Mouse (Mus musculus) testis, adult 2 months (tissue): ENCODE measurements around the gene Nipal4. TPM values are rescaled to one million over a fixed set of nuclear protein-coding genes. Genes with fewer than 3 reads are reported as not detected.
A peak's percentile ranks its signal among the peaks of the same experiment; 100 is the strongest.

ENCODE experiments used
- H3K27ac ChIP-seq: fragments of 200-500 bp; 2 replicates; pipeline ENCODE4 v1.5.1; 2012; ENCODE audit warnings: low read depth, low read length; ENCODE audit not compliant: control insufficient read depth, insufficient read depth
- H3K27me3 ChIP-seq: fragments of 200-500 bp; 2 replicates; pipeline ENCODE4 v1.6.1; 2012; ENCODE audit warnings: mild to moderate bottlenecking, low read length, moderate library complexity; ENCODE audit not compliant: control insufficient read depth, insufficient read depth
- H3K36me3 ChIP-seq: fragments of 200-500 bp; 2 replicates; pipeline ENCODE4 v1.6.1; 2012; ENCODE audit warnings: mild to moderate bottlenecking, low read length; ENCODE audit not compliant: control insufficient read depth, insufficient read depth
- H3K4me1 ChIP-seq: fragments of 200-500 bp; 2 replicates; pipeline ENCODE4 v1.6.1; 2012; ENCODE audit warnings: low read length; ENCODE audit not compliant: control insufficient read depth, insufficient read depth
- H3K4me3 ChIP-seq: fragments of 200-500 bp; 2 replicates; pipeline ENCODE4 v1.5.1; 2012; ENCODE audit warnings: low read depth, mild to moderate bottlenecking, low read length, moderate library complexity, mixed read lengths; ENCODE audit not compliant: control insufficient read depth
- CTCF ChIP-seq: fragments of 200-500 bp; IDR thresholded peaks from 2 replicates; pipeline ENCODE4 v1.5.1; 2012; ENCODE audit warnings: low read depth, mild to moderate bottlenecking, inconsistent platforms, low read length, moderate library complexity; ENCODE audit not compliant: control insufficient read depth, insufficient read depth, insufficient replicate concordance
- POLR2A ChIP-seq: fragments of 200-500 bp; IDR thresholded peaks from 2 replicates; pipeline ENCODE4 v1.6.1; 2012; ENCODE audit warnings: low read depth, mild to moderate bottlenecking, inconsistent platforms, low read length, moderate library complexity; ENCODE audit not compliant: control insufficient read depth
- polyA plus RNA-seq: library from polyadenylated mRNA; depleted of rRNA; stranded (reverse); fragments of >200 nt; gene quantifications from 2 replicates; pipeline ENCODE4 v1.2.3, GENCODE M21; 2012; rRNA removed

Gene Nipal4
- 0.07 and 0.25 TPM in 2 replicates for polyA plus RNA-seq

DNA sequence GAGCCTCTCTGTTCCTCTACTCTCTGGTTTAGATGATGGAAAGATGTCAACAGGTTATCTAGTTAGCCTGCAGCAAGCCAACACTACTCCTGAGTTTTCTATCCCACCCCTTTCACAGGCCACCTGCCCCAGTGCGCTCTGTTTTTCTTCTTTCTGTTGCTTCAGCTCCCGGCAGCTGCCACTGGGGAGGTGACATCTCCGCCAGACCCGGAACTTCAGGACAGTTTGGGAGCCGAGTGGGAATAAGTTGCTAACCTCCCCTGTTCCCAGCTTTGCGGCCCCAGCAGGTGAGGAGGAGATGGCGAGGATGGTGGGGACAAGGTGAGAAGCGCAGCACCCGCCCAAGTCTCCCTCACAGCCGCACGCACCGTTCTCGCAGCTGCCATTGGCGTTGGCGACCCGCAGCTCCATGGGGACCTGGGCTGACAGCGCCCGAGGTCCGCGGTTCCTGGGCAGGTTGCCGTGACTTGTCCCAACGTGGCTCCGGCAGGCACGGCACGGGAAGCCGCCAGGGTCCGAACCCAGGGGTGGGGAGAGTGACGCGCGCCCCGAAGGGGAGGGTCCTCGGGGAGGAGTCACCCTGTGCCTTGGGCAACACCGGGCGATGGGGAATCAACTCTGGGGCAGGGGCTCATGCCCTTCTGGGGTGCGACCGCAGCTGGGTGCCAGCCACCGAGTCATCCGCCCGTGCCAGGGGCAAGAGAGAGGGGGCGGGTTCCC lies at the start of gene Nipal4:
TSS of gene Nipal4 (minus strand) at position 643 of the 720 bp plus-strand sequence.
- peak within 1 kb of the TSS; percentile 15 for H3K4me3 ChIP-seq
- TF ChIP-seq POLR2A (no peak), CTCF (no peak)
- no peak within 1 kb of the TSS for H3K27ac ChIP-seq
- H3K4me1 ChIP-seq: no peaks in the 10 kb centered on the region
- H3K36me3 ChIP-seq: no peaks in the 10 kb centered on the region
- no peaks in the 10 kb centered on the region for H3K27me3 ChIP-seq

DNA sequence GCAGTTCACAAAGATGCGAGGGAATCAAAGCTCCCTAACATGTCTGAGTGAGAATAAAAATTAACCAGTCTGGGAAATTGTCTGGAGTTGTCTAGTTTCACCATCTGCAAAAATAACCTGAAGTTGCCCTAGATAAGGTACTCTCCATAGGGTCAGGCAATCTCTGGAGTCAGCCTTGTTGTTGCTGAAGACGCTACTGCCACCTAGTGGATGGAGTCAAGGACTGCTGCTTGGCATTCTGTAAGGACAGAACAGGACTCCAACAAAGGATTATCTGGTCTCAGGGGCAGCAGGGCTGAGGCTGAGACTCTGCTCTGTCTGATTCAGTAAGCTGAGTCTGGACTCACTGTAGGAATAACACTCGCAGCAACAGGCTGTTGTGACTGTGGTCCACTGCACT lies 49.0 kb upstream of the Nipal4 start:
- no peak overlapping the region for H3K4me3 ChIP-seq
- no peaks in the 10 kb centered on the region for H3K36me3 ChIP-seq
- no peaks in the 10 kb centered on the region; the same call in 1 of the 2 replicates for H3K4me1 ChIP-seq
- TF ChIP-seq CTCF: peak; percentile 83; the same call in 1 of the 2 replicates
- TF ChIP-seq POLR2A: no peak
- H3K27me3 ChIP-seq: no peaks in the 10 kb centered on the region
- H3K27ac ChIP-seq: no peak overlapping the region

DNA sequence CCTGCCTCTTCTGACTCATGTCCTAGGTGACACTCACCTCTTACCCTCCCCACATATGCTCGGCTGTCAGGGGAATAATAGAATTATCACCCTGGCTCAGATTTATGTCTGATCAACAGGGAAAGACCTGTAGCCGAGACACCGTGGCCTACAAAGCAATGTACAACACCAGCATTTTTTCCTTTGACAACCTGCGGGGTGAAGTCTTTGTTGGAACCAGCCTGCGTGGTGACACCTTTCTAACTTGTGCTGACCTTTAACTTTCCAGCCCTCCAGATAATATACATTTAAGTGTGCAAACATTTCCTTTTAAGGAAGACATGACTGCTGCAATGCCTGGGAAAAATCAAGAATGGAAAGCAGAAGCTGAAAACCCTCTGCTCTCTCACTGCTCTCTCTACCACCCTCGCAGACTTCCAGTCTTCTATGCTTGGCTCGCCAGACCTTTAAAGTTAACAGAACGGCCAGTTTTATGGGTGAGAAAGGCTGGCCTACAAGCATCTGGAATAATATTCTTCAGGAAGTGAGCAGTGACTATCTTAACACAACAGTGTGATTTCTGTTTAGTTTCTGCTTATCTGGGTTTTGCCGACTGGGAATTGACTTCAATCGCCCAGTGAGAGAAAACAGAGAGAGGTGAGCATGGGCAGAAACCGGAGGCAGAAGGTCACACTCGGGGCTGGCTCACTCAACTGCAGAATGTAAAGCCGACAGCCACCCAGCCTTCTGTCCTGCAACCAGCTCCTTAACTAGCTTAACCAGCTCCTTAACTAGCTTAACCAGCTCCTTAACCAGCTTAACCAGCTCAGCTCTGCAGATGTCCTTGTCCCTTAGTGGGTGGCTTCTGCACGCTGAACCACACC lies 48.3 kb upstream of the Nipal4 start:
- Histone ChIP-seq H3K27me3 (no peaks in the 10 kb centered on the region), H3K4me3 (no peak overlapping the region), H3K4me1 (no peaks in the 10 kb centered on the region; the same call in 1 of the 2 replicates), H3K27ac (no peak overlapping the region), H3K36me3 (no peaks in the 10 kb centered on the region)
- no peak for TF ChIP-seq CTCF
- no peak for TF ChIP-seq POLR2A

GRCm38 (mm10) chr11:46213844-46214243 lies 47.5 kb upstream of the Nipal4 start:
- H3K36me3 ChIP-seq: no peaks in the 10 kb centered on the region
- no peaks in the 10 kb centered on the region; the same call in 1 of the 2 replicates for H3K4me1 ChIP-seq
- TF ChIP-seq POLR2A (no peak), CTCF (no peak)
- H3K4me3 ChIP-seq: no peak overlapping the region
- no peaks in the 10 kb centered on the region for H3K27me3 ChIP-seq
- H3K27ac ChIP-seq: no peak overlapping the region

GRCm38 (mm10) chr11:46211858-46212257 lies 45.5 kb upstream of the Nipal4 start:
- Histone ChIP-seq H3K27me3 (no peaks in the 10 kb centered on the region), H3K4me3 (no peak overlapping the region), H3K4me1 (no peaks in the 10 kb centered on the region; the same call in 1 of the 2 replicates), H3K27ac (no peak overlapping the region), H3K36me3 (no peaks in the 10 kb centered on the region)
- TF ChIP-seq POLR2A: no peak
- TF ChIP-seq CTCF: no peak

DNA sequence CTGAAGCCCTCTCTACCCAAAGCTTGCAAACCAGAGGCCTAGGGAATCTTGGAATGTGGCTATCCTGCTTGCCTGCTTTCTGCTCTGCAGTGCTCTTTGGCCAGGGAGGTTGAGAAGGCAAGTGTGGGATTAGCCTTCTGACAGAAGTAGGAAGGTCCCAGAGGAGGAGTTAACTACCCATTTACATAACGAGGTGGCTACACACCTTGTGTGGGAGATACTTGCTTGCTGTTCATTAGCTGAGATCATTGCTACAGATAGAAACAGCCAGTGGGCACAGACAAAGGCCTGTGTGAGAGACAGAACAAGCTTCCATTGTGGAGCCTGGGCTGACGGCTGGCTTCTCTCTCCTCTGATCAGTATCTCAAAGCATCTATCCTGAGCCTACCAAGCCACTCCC lies 43.6 kb upstream of the Nipal4 start:
- Histone ChIP-seq H3K27ac (no peak overlapping the region), H3K36me3 (no peaks in the 10 kb centered on the region), H3K4me3 (no peak overlapping the region), H3K4me1 (no peaks in the 10 kb centered on the region), H3K27me3 (no peaks in the 10 kb centered on the region)
- TF ChIP-seq POLR2A (no peak), CTCF (no peak)

DNA sequence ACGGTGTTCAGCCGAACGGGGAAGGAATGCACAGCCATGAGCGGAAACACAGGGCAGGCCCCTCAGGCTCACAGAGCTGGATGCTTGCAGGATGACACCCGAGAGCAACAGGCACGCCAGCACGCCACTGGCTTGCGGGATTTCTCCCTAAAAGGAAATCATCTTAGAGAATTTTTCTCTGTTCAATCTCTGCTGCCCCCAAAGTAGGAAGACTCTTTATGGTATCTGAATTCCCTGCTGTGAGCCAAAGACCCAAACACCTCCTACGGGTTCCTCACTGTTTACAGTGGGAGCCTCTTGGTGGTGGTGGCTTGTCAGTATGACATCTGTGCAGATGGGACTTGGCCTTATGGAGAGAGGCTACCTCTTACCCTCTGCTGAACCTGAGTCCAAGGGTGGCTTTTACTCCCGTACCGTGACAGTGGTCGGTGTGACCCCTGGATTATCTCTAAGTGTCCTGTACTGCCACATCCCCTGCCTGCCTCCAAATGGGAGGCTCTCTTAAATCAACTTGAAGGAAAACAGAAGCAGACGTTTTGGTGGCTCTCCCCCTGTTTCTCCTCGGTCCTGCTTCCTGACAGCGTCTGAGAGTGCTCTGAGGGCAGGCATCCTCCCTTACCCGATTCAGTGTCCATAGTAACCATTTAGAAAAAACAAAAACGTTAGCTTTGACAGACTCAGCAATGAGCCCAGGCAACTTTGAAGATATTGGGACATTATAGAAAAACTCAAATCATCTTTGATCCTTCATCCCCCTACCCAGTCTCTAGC lies 39.5 kb upstream of the Nipal4 start:
- TF ChIP-seq CTCF: no peak
- no peak for TF ChIP-seq POLR2A
- Histone ChIP-seq H3K27ac (no peak overlapping the region), H3K27me3 (no peaks in the 10 kb centered on the region)

More for the DNA sequence above, 39.5 kb upstream of the Nipal4 start:
- no peaks in the 10 kb centered on the region for H3K36me3 ChIP-seq
- no peak overlapping the region for H3K4me3 ChIP-seq
- no peaks in the 10 kb centered on the region for H3K4me1 ChIP-seq
